Mouse (Mus musculus) kidney, adult 2 months (tissue): ENCODE measurements around the gene Slc5a12. TPM values are rescaled to one million over a fixed set of nuclear protein-coding genes. Genes with fewer than 3 reads are reported as not detected.

ENCODE experiments used
- DNase-seq: peaks from one replicate; pipeline ENCODE4 v3.0.0; 2021
- H3K27ac ChIP-seq: fragments of 200-500 bp; 2 replicates; pipeline ENCODE4 v1.5.1; 2012; ENCODE audit warnings: low read depth, low read length, control low read depth, inconsistent platforms; ENCODE audit not compliant: insufficient read depth
- H3K27me3 ChIP-seq: fragments of 200-500 bp; replicated peaks from 2 replicates; pipeline ENCODE4 v1.6.1; 2012; ENCODE audit warnings: mild to moderate bottlenecking, moderate library complexity, low read length, inconsistent platforms; ENCODE audit not compliant: control insufficient read depth, insufficient read depth
- H3K36me3 ChIP-seq: fragments of 200-500 bp; 2 replicates; pipeline ENCODE4 v1.6.1; 2012; ENCODE audit warnings: mild to moderate bottlenecking, moderate library complexity, low read length, inconsistent platforms; ENCODE audit not compliant: control insufficient read depth, insufficient read depth
- H3K4me1 ChIP-seq: fragments of 200-500 bp; 2 replicates; pipeline ENCODE4 v1.6.1; 2011; ENCODE audit warnings: low read length; ENCODE audit not compliant: control insufficient read depth, insufficient read depth
- H3K4me3 ChIP-seq: fragments of 200-500 bp; 2 replicates; pipeline ENCODE4 v1.5.1; 2011; ENCODE audit warnings: mild to moderate bottlenecking, low read depth, low read length, control low read depth; ENCODE audit not compliant: insufficient read depth
- CTCF ChIP-seq: fragments of 200-500 bp; conservative IDR thresholded peaks from 2 replicates; pipeline ENCODE4 v1.5.1; 2011; ENCODE audit warnings: low read depth, mild to moderate bottlenecking, control low read depth, low read length, moderate library complexity, mixed read lengths; ENCODE audit not compliant: insufficient read depth, insufficient read length
- POLR2A ChIP-seq: fragments of 200-500 bp; IDR thresholded peaks from one replicate; pipeline ENCODE4 v1.6.1; 2011; ENCODE audit warnings: low read depth, low read length, control low read depth
- WGBS: fragments of 180-500 bp; shearing (Covaris S2); methylation state at CpG from one replicate; pipeline ENCODE4 v1.1.7; 2018; 5-methylcytosine and 5-hydroxymethylcytosine counted together
- polyA plus RNA-seq: library from polyadenylated mRNA; depleted of rRNA; stranded (reverse); fragments of >200 nt; gene quantifications from 2 replicates; pipeline ENCODE4 v1.2.3, GENCODE M21; 2012; rRNA removed

Gene Slc5a12
- polyA plus RNA-seq: 209 and 239 TPM in 2 replicates

DNA sequence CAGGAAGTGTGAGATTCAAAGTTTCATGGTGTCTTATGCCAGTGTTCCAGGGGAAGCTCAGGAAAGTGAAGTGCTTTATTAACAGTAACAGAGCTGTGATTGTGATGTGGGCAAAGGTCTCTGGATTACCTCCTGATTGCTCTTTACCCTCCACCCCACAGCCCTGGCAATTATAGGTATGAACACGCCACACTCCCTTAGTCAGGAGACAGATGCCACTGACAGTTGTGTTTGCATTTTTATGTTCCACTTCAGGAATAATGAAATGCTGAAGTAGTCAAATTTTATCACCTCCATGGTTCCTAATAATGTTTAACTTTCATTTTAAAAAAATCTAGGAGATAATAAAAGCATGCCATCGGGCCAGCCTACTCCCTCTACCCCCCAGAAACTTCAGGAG is at the start of gene Slc5a12:
TSS of gene Slc5a12 (plus strand) at position 367 of the 400 bp plus-strand sequence.
- no peak for TF ChIP-seq CTCF
- Histone ChIP-seq H3K4me1 (no peaks in the 10 kb centered on the region; the same call in 1 of the 2 replicates), H3K36me3 (no peaks in the 10 kb centered on the region), H3K27ac (peak within 1 kb of the TSS; percentile 99), H3K4me3 (peak within 1 kb of the TSS; percentile 54), H3K27me3 (no peaks in the 10 kb centered on the region)
- peak; percentile 81 for DNase-seq
- WGBS: 33% methylated on average over 2 of the region's 2 CpGs

DNA sequence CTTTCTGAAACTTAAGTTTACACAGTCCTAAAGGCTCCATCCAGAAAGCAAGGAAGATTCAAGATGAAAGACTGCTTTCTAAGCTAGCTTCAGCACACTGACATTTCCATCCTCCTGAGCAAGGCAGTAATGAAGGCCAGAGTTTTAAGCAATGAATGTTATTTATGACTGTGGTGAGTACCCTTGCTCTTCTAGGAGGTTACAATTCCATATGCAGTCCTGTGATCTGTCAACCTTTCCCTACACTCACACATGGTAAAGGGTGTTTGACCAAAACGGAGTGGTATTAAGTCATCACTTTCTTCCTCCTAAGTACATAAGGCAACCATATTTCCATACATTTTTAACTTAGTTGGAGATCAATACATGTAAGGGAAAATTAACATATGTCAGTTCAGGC is 41.0 kb upstream of the Slc5a12 start:
- WGBS: 65% methylated on average over 1 of the region's 1 CpGs
- Histone ChIP-seq H3K4me1 (no peaks in the 10 kb centered on the region), H3K4me3 (no peak overlapping the region), H3K36me3 (no peaks in the 10 kb centered on the region), H3K27ac (no peak overlapping the region), H3K27me3 (no peaks in the 10 kb centered on the region)
- no peak for DNase-seq
- TF ChIP-seq CTCF (no peak), POLR2A (no peak)

DNA sequence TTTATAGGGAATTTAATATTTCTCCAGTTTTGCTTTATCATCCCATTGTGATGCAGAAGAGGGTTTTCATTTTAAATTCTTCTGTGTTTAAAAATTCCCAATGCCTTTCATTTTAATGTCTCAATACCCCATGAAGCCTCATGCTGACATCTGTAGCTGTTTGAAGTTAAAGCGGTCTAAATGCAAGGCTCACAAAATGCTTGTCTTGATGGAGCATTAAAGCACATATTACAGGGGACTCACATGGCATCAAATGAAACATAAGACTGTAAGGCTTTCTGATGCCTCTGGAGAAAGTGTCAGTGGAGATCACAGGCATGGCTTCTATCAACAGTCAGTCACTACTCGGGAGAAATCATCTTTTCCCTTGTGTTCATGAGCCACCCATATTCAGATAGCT is 34.5 kb upstream of the Slc5a12 start:
- Histone ChIP-seq H3K27me3 (no peaks in the 10 kb centered on the region), H3K4me3 (no peak overlapping the region), H3K27ac (no peak overlapping the region), H3K36me3 (no peaks in the 10 kb centered on the region), H3K4me1 (no peaks in the 10 kb centered on the region)
- TF ChIP-seq CTCF (no peak), POLR2A (no peak)
- no peak for DNase-seq
- 83% methylated on average over 2 of the region's 2 CpGs for WGBS

DNA sequence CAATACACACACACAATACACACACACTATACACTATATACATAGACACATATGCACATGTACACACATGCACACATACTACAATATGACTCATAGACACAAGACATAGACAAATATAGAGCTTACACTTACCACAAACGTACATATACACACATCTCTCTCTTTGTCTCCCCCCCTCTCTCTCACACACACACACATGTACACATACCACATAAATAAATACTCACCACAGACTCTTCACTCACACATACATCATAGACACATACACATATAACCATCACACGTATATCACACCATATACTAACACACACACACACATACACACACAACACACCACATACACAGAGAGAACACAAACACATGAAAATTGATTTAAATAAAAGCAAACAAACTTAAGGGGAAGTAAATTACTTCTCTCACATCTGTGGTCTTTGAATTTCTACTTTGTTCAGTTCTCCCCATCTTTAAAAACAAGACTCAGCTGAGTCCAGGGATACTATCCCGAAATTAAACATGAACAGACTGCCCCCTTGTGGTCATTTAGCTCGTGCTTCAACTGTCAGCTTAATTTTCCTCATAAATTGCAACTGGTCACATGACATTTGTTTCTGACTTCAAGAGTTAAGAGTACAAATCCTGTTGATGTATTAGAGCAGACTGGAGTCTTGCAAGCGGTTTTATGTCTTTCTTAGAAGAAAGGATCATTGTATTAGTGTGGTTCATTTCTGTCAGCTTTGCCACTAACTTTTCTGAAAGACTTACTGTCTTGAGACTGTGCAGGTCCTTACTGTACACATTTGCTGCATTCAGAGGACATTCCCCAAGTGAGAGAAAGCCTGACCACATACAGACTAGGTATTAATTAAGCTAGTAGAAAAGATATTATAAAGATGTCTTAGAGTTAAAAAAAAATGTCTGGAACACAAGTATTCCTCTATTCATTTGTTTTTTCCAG is 32.1 kb upstream of the Slc5a12 start:
- H3K27ac ChIP-seq: no peak overlapping the region
- peak; percentile 24; the same call in 1 of the 2 replicates for TF ChIP-seq CTCF
- TF ChIP-seq POLR2A: no peak
- no peaks in the 10 kb centered on the region for H3K27me3 ChIP-seq
- peak; percentile 84 for DNase-seq
- H3K36me3 ChIP-seq: no peaks in the 10 kb centered on the region
- H3K4me3 ChIP-seq: no peak overlapping the region
- 35% methylated on average over 5 of the region's 5 CpGs for WGBS
- H3K4me1 ChIP-seq: no peaks in the 10 kb centered on the region

DNA sequence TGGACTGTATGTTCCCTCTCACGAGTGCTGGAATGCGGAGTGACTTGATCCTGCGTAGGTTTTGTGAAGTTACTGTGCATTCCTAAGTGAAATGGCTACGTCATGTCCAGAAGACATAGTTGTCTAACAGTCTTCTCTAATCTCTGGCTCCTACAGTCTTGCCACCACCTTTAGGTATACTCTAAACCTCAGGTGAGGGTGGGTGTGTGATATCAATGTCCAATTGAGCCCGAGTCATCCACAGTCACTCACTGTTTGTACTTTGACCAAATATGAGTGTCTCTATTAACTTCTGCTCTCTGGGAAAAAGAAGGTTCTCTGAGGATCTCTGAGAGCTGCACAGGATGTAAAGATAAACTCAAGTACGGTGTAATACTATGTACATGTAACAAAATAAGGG is 10.4 kb upstream of the Slc5a12 start:
- Histone ChIP-seq H3K36me3 (no peaks in the 10 kb centered on the region), H3K4me3 (no peak overlapping the region), H3K4me1 (peaks cover 3% of the 10 kb centered on the region; the same call in 1 of the 2 replicates), H3K27me3 (no peaks in the 10 kb centered on the region), H3K27ac (no peak overlapping the region)
- WGBS: 75% methylated on average over 6 of the region's 6 CpGs
- TF ChIP-seq POLR2A: no peak
- TF ChIP-seq CTCF: no peak
- DNase-seq: no peak

DNA sequence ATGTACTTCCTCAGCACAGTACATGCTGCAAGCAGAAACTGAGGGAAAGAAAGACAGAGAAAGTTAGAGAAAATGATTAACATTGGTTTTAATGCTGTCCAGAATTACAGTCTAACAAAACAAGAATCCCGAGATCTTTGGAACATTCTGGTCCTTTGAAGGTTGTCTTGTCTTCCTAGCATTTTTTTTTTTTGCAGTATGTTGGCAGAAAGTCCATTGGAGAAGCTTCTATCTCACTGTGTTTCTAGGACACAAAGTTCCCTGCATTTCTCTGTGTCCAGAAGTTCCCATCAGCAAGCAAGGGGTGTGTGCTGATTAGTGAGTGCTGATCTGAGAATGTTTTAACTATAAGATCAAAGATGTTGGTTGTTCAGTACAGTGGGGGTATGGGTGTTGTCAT is 7.1 kb upstream of the Slc5a12 start:
- H3K4me3 ChIP-seq: no peak overlapping the region
- H3K36me3 ChIP-seq: no peaks in the 10 kb centered on the region
- peaks cover 3% of the 10 kb centered on the region; the same call in 1 of the 2 replicates for H3K4me1 ChIP-seq
- no peaks in the 10 kb centered on the region for H3K27me3 ChIP-seq
- no peak for TF ChIP-seq POLR2A
- no peak for TF ChIP-seq CTCF
- peak overlapping the region; percentile 60; the same call in 1 of the 2 replicates for H3K27ac ChIP-seq
- peak; percentile 55 for DNase-seq
- 49% methylated on average over 1 of the region's 1 CpGs for WGBS

DNA sequence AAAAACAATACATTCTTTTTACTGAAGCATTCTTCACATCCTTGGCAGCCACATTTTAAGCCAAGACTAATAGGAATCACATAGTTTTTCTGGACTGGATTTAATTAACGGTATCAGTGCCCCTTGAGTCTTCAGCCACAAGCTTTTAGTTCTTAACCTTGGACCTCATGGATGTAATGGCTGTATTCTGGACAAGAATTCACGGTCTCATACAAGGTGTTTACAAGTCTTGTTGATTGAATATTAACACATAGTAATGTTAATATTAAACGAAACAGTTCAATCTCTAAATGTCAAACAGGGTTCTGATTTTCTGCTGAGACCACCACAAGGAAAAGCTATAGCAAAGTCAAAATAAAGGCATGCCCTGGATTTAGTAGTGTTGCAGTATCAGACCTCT is 4.8 kb upstream of the Slc5a12 start:
- TF ChIP-seq CTCF (no peak), POLR2A (no peak)
- H3K27me3 ChIP-seq: no peaks in the 10 kb centered on the region
- H3K27ac ChIP-seq: peak overlapping the region; percentile 38; the same call in 1 of the 2 replicates
- H3K4me1 ChIP-seq: peaks cover 3% of the 10 kb centered on the region; the same call in 1 of the 2 replicates
- WGBS: 32% methylated on average over 3 of the region's 3 CpGs
- peak; percentile 67 for DNase-seq
- no peaks in the 10 kb centered on the region for H3K36me3 ChIP-seq
- H3K4me3 ChIP-seq: no peak overlapping the region
